Mouse (Mus musculus) ES-Bruce4 (cell line): ENCODE results near the gene Tiam1.

ENCODE experiments used
- CTCF ChIP-seq: IDR thresholded peaks from one replicate; pipeline ENCODE4 v1.8.1; 2011; ENCODE audit warnings: low read depth, low read length
- EP300 ChIP-seq: IDR thresholded peaks from 2 replicates; pipeline ENCODE4 v1.6.1; 2011; ENCODE audit warnings: low read depth, low read length; ENCODE audit not compliant: insufficient read depth
- POLR2A ChIP-seq: IDR thresholded peaks from one replicate; pipeline ENCODE4 v1.8.1; 2011; ENCODE audit warnings: low read length; ENCODE audit not compliant: insufficient read depth

GRCm38 (mm10) chr16:90090368-90090767 lies 53.2 kb downstream of the Tiam1 start:
- TF ChIP-seq CTCF (no peak), POLR2A (no peak), EP300 (no peak)
